Mouse (Mus musculus) macrophage (primary cell): Measurements from ENCODE around the gene Tmem131l. TPM values are rescaled to one million over a fixed set of nuclear protein-coding genes. Genes with fewer than 3 reads are reported as not detected.

Source experiments
- H3K27ac ChIP-seq: fragments of 350-480 bp; formaldehyde crosslinking; 2 replicates; pipeline ENCODE4 v1.9.0; 2021
- H3K36me3 ChIP-seq: fragments of 350-480 bp; formaldehyde crosslinking; 2 replicates; pipeline ENCODE4 v1.9.0; 2021; ENCODE audit errors: inconsistent target
- H3K4me3 ChIP-seq: fragments of 350-480 bp; formaldehyde crosslinking; 2 replicates; pipeline ENCODE4 v1.9.0; 2021; ENCODE audit errors: inconsistent target
- H3K79me2 ChIP-seq: fragments of 350-480 bp; formaldehyde crosslinking; 2 replicates; pipeline ENCODE4 v1.9.0; 2021; ENCODE audit errors: inconsistent target
- WGBS: methylation state at CpG from one replicate; pipeline ENCODE4 v1.1.7; 2026; ENCODE audit warnings: inconsistent platforms; ENCODE audit not compliant: missing documents; 5-methylcytosine and 5-hydroxymethylcytosine counted together
- polyA plus RNA-seq: library from polyadenylated mRNA; stranded (reverse); fragments of 250-400 nt; gene quantifications from 3 replicates; pipeline ENCODE4 v1.2.4, GENCODE M21; 2018; ENCODE audit warnings: inconsistent platforms

Tmem131l gene
- polyA plus RNA-seq, 1 experiment from 2014 or later: 12.6 TPM

DNA sequence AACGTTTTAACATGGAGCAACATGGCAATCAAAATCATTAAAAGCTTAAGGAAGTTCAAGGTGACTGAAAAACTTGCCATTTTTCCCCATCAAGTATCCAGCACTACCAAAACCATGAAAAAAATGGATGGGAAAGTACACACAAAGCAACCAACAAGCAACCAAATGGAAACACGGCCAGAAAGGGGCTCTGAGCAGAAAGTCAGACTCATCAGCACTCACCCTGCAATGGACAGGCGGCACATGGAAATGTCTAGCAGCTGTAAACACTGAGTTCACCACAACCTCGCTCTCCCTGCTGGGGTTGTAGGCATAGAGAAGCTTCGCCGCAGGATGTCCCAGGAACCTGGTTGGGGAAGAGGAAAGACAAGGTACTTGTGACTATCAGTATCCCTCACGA lies 77.9 kb downstream of the Tmem131l start:
- H3K4me3 ChIP-seq: no peak overlapping the region
- H3K79me2 ChIP-seq: no peaks in the 10 kb centered on the region
- no peak overlapping the region for H3K27ac ChIP-seq
- H3K36me3 ChIP-seq: peaks cover 8% of the 10 kb centered on the region
- 98% methylated on average over 7 of the region's 7 CpGs for WGBS

DNA sequence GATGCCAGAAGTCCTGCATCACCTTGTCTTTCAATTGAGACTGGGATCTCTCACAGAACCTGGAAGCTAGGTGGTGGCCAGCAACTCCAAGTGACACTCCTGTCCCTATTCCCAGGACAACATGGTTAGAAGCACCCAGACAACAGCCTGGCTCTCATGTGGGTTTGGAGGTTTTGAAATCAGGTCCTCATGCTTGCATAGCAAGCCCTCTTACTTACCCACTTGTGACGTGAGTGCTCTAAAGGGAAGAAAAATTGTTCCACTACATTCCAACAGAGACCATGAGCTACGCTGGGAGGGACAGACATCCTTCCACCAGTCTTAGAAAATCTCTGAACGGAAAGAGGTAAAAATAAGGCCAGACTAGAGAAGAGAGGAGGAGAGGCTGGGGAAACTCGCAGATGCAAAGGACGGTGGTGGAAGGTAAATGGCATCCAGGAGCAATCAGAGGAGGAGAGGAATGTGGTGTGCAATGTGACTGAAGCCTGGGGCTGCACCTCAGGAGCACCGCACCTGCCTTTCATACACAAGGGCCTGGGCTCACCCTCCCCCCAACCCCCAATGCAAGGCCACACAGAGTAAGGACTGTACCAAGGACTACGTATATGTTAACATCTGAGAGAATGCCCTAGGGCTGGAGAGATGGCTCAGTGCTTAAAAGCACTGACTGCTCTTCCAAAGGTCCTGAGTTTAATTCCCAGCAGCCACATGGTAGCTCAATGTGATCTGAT lies 80.9 kb downstream of the Tmem131l start:
- Histone ChIP-seq H3K36me3 (peaks cover 8% of the 10 kb centered on the region), H3K79me2 (no peaks in the 10 kb centered on the region), H3K27ac (no peak overlapping the region), H3K4me3 (no peak overlapping the region)
- WGBS: 95% methylated on average over 7 of the region's 7 CpGs

DNA sequence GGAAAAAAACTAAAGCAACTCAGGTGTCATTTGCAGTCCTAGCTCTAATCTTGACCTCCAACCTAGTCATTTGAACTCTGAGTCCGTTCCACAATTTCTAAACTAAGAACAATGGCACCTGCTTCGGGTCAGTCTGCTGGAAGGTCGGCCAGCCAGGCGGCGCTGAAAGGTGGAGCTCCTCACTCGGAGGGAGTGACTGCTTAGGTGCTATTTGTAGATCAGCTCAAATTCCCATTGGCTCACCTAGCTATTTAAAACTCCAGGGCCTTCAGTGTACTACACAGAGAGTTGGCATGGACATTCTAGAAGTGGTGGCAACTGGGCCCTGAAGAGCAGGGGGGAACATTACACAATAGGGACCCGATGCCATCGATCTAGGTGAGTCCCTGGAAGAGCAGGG lies 86.1 kb downstream of the Tmem131l start:
- 95% methylated on average over 6 of the region's 8 CpGs for WGBS
- H3K36me3 ChIP-seq: peaks cover 8% of the 10 kb centered on the region; the same call in 1 of the 2 replicates

DNA sequence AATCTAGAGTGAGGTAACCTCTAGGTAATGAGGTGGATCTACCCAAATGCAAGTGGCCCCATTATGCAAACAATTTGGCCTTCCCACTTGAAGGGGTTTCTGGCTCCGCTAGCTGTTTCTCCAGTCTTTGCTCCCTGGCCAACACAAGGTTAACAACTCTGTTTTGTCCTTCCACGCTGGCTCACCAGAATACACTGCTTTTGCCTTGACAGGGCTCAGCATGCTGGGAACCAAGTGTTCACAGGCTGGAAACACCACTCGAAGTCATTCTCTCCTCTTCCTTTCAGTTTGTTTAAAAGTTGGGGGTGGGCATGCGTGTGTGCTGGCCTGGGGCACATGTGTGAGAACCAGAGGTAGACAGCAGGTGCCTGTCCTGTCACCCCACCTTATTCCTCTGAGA lies 91.2 kb downstream of the Tmem131l start:
- H3K36me3 ChIP-seq: no peaks in the 10 kb centered on the region
- H3K4me3 ChIP-seq: no peak overlapping the region
- WGBS: 90% methylated on average over 4 of the region's 4 CpGs

More for the DNA sequence above, 86.1 kb downstream of the Tmem131l start:
- H3K27ac ChIP-seq: no peak overlapping the region
- H3K4me3 ChIP-seq: no peak overlapping the region
- no peaks in the 10 kb centered on the region for H3K79me2 ChIP-seq

DNA sequence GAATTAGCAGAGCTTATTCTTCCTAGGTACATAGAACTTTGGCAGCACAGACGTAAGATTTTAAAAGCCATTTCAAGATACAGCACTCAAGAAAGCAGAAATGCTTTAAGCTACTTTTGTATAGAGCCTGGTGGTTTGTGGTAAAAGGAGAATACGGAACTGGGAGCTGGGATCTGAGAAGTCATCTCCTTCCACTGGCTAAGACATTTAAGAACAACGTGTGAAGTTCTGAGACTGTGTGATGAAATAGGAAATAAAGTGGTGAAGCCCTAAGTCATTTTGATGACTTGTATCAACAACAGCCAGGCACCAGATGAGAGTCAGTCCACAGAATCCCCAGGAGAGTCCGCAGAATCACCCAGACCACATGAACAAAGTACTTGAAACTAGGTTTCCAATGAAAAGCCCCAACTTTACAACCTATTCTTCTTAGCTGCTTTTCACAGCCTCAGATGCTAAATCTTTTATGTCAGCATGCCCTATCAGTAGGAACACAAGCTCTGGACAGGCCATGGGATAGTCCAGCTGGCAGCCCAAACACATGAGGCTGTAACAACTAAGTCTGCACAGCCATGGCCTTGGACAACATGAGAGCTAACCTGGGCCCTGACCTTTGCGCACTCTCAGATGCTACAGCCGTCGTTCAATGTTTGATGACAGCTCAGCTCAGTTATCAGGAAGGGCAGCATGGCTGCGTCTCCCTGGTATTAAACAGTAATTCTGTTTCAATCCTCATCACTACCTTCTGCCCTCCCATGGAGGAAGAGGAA lies 92.3 kb downstream of the Tmem131l start:
- 48% methylated on average over 8 of the region's 8 CpGs for WGBS
- H3K79me2 ChIP-seq: no peaks in the 10 kb centered on the region
- H3K27ac ChIP-seq: peak overlapping the region; percentile 63
- no peak overlapping the region for H3K4me3 ChIP-seq
- H3K36me3 ChIP-seq: no peaks in the 10 kb centered on the region

More for the DNA sequence above, 91.2 kb downstream of the Tmem131l start:
- Histone ChIP-seq H3K27ac (no peak overlapping the region), H3K79me2 (no peaks in the 10 kb centered on the region)

DNA sequence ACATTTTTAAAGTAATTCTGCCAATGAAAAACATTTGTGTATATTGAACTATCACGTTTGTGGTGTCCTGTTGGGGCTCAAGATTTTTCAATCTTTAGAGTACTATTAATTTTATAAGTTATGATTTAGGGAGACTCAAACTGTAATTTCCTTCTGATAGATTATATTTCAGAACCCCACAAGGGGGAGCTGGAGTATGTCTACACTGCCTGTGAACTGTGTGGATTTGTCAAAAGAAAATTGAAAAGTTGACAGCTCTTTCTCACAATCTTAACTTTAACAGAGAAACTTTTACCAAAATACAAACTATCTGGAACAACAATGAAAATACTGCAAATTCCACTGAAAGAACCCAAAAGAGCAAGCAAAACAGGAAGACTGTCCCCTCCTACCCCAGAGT lies 93.1 kb downstream of the Tmem131l start:
- Histone ChIP-seq H3K79me2 (no peaks in the 10 kb centered on the region), H3K36me3 (no peaks in the 10 kb centered on the region; the same call in 1 of the 2 replicates), H3K27ac (peak overlapping the region; percentile 63), H3K4me3 (no peak overlapping the region)
- 75% methylated on average over 1 of the region's 1 CpGs for WGBS

DNA sequence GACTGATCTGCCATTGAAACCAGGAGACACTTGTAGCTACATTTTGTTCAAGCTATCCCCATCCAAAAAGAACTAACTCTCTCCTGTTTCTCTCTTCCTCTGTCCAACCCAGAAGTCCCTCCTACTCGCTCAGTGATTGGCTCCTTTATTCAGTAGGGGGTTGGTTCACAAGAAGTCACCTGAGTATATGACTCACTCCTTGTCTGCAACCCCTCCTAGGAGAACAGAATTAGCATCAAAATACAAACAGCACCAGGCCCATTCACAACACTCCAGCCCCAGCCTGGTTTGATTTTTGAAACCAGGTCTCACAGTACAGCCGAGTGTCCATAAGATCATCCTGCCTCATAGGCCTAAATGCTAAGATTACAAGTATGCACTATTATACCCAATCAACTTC lies 96.3 kb downstream of the Tmem131l start:
- peaks cover 11% of the 10 kb centered on the region; the same call in 1 of the 2 replicates for H3K36me3 ChIP-seq
- H3K4me3 ChIP-seq: no peak overlapping the region
- WGBS: 95% methylated on average over 2 of the region's 2 CpGs
- peak overlapping the region; percentile 13; the same call in 1 of the 2 replicates for H3K27ac ChIP-seq
- no peaks in the 10 kb centered on the region for H3K79me2 ChIP-seq

DNA sequence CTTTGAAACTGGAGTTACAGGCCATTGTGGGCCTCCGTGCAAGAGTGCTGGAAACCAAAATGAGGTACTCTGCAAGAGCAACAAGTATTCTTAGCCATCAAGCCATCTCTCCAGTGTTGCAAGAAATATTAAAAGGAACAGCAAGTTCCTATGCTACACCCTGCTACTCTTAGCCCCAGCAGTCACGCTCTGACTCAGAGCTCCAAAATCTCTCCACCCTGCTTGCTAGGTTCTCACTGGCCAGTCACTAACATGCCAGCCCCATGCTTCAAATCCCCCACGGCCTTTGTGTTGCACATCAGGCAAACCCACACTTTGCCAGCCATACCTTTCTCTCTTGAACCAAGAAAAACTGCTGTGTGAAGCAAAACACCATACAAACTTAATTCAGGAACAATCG lies 96.8 kb downstream of the Tmem131l start:
- Histone ChIP-seq H3K27ac (peak overlapping the region; percentile 13; the same call in 1 of the 2 replicates), H3K79me2 (no peaks in the 10 kb centered on the region), H3K36me3 (peaks cover 15% of the 10 kb centered on the region; the same call in 1 of the 2 replicates), H3K4me3 (no peak overlapping the region)
- 77% methylated on average over 4 of the region's 4 CpGs for WGBS

DNA sequence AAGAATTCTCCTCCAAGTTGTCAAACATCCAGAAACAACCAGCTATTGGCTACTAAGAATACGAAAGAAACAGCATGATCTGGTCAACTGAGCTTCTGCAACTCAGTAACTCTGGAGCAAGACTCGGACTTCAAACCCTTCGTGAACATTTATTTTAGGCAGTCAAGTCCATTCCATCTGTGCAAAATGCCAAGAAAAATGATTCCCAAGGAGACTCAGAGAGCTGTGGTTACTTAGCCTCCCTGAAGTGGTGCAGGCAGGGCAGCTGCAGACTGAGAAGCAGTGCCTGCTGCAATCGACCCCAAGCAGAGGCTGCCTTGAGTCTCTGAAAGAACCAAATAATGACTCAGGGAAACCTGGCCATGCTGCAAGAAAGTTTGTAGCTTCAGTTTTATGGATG lies 98.1 kb downstream of the Tmem131l start:
- H3K27ac ChIP-seq: no peak overlapping the region
- H3K36me3 ChIP-seq: peaks cover 21% of the 10 kb centered on the region; the same call in 1 of the 2 replicates
- no peaks in the 10 kb centered on the region for H3K79me2 ChIP-seq
- no peak overlapping the region for H3K4me3 ChIP-seq
- WGBS: 87% methylated on average over 4 of the region's 4 CpGs

DNA sequence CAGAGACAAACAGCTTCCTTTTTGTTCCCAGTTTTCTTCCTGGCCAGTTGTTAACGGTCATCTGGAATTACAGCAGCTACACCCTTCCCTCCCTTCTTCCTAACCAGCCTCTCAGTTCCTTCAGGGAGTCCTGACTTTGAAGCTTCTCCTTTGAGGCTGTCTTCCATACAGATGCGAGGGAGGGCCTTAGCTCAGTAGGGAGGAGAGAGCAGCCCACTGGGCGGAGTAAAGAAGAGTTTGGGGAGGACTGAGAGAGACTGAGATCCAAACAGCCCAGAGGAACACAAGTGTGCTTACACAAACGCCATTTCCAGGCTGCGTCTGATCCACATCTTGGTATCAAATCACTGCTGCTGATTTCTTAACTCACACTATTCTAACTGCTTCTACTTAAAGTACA lies 101.1 kb downstream of the Tmem131l start:
- 86% methylated on average over 5 of the region's 5 CpGs for WGBS
- Histone ChIP-seq H3K79me2 (no peaks in the 10 kb centered on the region), H3K4me3 (no peak overlapping the region), H3K27ac (no peak overlapping the region), H3K36me3 (peaks cover 27% of the 10 kb centered on the region; the same call in 1 of the 2 replicates)

DNA sequence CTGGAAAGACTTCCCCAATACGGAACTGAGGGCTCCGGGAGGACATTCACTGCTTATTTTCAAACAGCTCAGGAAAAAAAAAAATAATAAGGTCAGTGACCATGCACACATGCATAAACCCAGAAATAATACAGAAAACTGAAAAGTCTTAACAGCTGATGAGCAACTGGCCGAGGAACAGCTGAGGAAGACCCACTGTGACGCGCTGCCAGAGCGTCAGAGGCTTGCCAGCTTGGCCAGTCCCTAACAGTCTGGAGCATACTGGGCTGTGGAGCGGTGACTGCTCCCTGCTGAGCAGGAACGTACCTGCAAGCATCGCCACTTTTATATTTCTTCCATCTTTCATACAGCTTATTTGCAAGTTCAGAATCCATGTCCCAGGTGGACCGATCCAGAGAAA lies 105.5 kb downstream of the Tmem131l start:
- Histone ChIP-seq H3K27ac (no peak overlapping the region), H3K79me2 (no peaks in the 10 kb centered on the region), H3K36me3 (peaks cover 47% of the 10 kb centered on the region; the same call in 1 of the 2 replicates), H3K4me3 (no peak overlapping the region)
- WGBS: 92% methylated on average over 10 of the region's 10 CpGs

DNA sequence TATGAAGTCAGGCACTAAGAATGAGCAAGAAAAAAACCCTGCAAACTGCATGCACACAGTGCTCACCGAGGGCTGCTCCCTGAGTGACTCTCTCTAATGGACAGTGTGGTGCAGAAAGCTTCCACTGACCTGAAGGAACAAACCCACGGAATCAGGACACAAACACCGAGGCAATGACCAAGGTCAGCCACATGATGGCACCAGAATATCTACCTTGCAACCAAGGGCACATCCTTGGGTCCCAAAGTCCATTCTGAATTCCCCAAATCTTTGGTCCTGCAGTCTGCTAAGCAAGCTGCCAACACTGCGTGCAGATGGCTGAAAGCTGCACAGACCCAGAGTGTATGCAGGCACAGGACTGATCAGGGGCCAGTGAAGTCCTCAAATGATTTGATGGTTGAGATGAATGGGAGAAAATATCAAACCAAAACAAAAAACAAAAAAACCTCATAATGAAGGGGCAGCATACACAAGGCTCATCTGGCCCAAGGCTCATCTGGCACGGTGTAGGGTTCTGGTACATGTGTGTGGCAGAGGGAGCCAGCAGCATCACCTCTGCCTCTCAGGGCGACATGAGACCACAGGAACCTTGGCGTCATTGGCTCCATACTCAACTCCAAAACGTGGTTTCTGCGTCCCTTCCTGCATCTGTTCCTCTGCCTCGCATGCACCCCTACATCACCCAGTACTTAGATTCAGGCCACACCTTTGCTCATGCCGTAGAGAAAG lies 124.0 kb downstream of the Tmem131l start:
- Histone ChIP-seq H3K27ac (no peak overlapping the region), H3K4me3 (no peak overlapping the region), H3K36me3 (peaks cover 22% of the 10 kb centered on the region; the same call in 1 of the 2 replicates), H3K79me2 (no peaks in the 10 kb centered on the region)
- 85% methylated on average over 11 of the region's 11 CpGs for WGBS

DNA sequence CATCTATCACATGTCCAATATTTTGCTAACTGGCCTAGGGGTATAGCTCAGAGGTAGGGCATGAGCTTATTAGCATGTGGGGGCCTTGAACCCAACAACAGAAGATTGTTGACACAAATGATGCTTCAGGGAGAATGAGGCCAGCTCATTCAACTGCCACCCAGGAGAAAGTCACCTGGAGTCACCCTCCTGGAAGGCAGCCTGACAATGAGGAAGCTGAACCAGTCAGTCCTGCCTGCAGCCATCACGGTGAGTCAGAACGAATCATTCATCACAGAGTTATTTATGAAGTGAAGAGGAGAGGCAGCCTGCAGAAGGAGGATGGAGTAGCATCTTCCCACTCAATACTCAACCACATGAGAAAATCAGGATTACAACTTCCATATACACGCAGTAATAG lies 124.9 kb downstream of the Tmem131l start:
- H3K27ac ChIP-seq: no peak overlapping the region
- H3K79me2 ChIP-seq: no peaks in the 10 kb centered on the region
- no peak overlapping the region for H3K4me3 ChIP-seq
- H3K36me3 ChIP-seq: peaks cover 22% of the 10 kb centered on the region; the same call in 1 of the 2 replicates
- 57% methylated on average over 3 of the region's 3 CpGs for WGBS

DNA sequence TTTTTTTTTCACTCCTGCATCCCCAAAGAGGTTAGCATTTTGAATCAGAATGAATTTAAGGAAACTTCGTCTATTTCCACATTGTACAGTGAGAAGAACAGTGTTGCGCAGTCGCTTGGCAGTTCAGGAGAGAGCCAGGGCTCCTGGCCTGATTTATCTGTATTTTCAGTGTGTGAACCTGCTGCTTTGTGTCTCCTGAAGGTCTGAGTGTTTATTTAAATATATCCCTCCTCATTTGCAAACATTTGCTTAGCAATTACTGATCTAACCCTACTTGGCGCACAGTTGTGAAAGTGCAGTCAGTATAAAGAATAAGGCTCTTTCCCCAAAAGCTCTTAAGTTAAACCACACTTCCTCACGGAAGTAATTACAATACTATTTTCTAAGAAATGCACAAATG lies 129.3 kb downstream of the Tmem131l start:
- no peak overlapping the region for H3K4me3 ChIP-seq
- 87% methylated on average over 5 of the region's 5 CpGs for WGBS
- H3K79me2 ChIP-seq: no peaks in the 10 kb centered on the region
- H3K36me3 ChIP-seq: peaks cover 12% of the 10 kb centered on the region; the same call in 1 of the 2 replicates
- no peak overlapping the region for H3K27ac ChIP-seq
